Mouse (Mus musculus) forebrain, embryonic 12.5 days (tissue): ENCODE measurements at regions not wholly inside any gene's neighbourhood (a gene's known extent, or its start where the extent isn't known, plus 50 kb on each side); places are given as distances from the start of the nearest gene placed in this dataset.
A peak's percentile ranks its signal among the peaks of the same experiment; 100 is the strongest.

Experiments
- ATAC-seq: fragments of 200-750 bp; cut with Nextera tagmentation; 2 replicates; pipeline ENCODE4 v1.8.0; 2017; ENCODE audit warnings: moderate TSS enrichment; ENCODE audit not compliant: low FRiP score
- H3K27ac ChIP-seq: fragments of 300-500 bp; sonication (generic); 2 replicates; pipeline ENCODE4 v1.5.1; 2016; ENCODE audit warnings: mild to moderate bottlenecking
- H3K27me3 ChIP-seq: fragments of 300-500 bp; sonication (generic); 2 replicates; pipeline ENCODE4 v1.6.1; 2016; ENCODE audit warnings: mild to moderate bottlenecking
- H3K36me3 ChIP-seq: fragments of 300-500 bp; sonication (generic); replicated peaks from 2 replicates; pipeline ENCODE4 v1.6.1; 2016; ENCODE audit warnings: mild to moderate bottlenecking
- H3K4me1 ChIP-seq: fragments of 300-500 bp; sonication (generic); 2 replicates; pipeline ENCODE4 v1.6.1; 2016
- H3K4me2 ChIP-seq: fragments of 300-500 bp; sonication (generic); 2 replicates; pipeline ENCODE4 v1.6.1; 2016; ENCODE audit warnings: mild to moderate bottlenecking, moderate library complexity
- H3K4me3 ChIP-seq: fragments of 300-500 bp; sonication (generic); replicated peaks from 2 replicates; pipeline ENCODE4 v1.5.1; 2016; ENCODE audit warnings: mild to moderate bottlenecking
- H3K9ac ChIP-seq: fragments of 300-500 bp; sonication (generic); 2 replicates; pipeline ENCODE4 v1.6.1; 2016; ENCODE audit warnings: mild to moderate bottlenecking
- H3K9me3 ChIP-seq: fragments of 300-500 bp; sonication (generic); 2 replicates; pipeline ENCODE4 v1.6.1; 2016
- WGBS: fragments of 180-500 bp; shearing (Covaris S2); methylation state at CpG from one replicate; pipeline ENCODE4 v1.1.7; 2016; 5-methylcytosine and 5-hydroxymethylcytosine counted together

DNA sequence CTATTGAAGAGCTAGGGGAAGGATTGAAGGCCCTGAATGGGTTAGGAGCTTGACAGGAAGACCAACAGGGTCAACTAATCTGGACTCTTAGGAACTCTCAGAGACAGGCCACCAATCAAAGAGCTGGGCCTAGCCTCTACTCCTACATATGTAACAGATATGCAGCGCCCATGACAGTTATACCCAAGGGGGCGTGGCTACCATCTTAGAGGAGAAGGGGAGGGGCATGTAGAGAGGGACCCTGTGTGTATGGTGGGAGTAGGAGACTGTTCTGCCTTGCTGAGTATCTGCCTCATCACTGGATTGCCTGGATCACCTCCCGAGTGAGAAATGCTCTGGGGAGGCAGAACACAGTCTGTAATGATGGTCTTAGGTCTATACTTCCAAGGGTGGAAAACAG lies 1701.5 kb upstream of the Pcdh20 start:
- Histone ChIP-seq H3K27me3 (no peaks in the 10 kb centered on the region), H3K9ac (no peak overlapping the region), H3K4me2 (no peak overlapping the region), H3K4me3 (no peak overlapping the region), H3K27ac (no peak overlapping the region), H3K9me3 (no peaks in the 10 kb centered on the region), H3K36me3 (no peaks in the 10 kb centered on the region), H3K4me1 (no peaks in the 10 kb centered on the region)
- 0 out of 2 replicates have a peak, but pooled peaks have one; percentile 53 for ATAC-seq
- WGBS = 94% methylated on average over 3 of the region's 3 CpGs
